Mouse (Mus musculus) small intestine, adult 2 months (tissue): ENCODE data around the gene Mbnl3. TPM values are rescaled to one million over a fixed set of nuclear protein-coding genes. Genes with fewer than 3 reads are reported as not detected.

ENCODE experiments used
- H3K27ac ChIP-seq: fragments of 200-500 bp; 2 replicates; pipeline ENCODE4 v1.5.1; 2012; ENCODE audit warnings: low read depth, low read length, control low read depth, inconsistent platforms; ENCODE audit not compliant: insufficient read depth
- H3K27me3 ChIP-seq: fragments of 200-500 bp; 2 replicates; pipeline ENCODE4 v1.6.1; 2012; ENCODE audit warnings: mild to moderate bottlenecking, moderate library complexity, low read length, inconsistent platforms; ENCODE audit not compliant: control insufficient read depth, insufficient read depth
- H3K36me3 ChIP-seq: fragments of 200-500 bp; 2 replicates; pipeline ENCODE4 v1.6.1; 2012; ENCODE audit warnings: mild to moderate bottlenecking, low read length, control low read depth, inconsistent platforms; ENCODE audit not compliant: control insufficient read depth, insufficient read depth
- H3K4me1 ChIP-seq: fragments of 200-500 bp; 2 replicates; pipeline ENCODE4 v1.6.1; 2012; ENCODE audit warnings: low read length, inconsistent platforms, mixed read lengths; ENCODE audit not compliant: control insufficient read depth, insufficient read depth, insufficient read length
- H3K4me3 ChIP-seq: fragments of 200-500 bp; 2 replicates; pipeline ENCODE4 v1.5.1; 2012; ENCODE audit warnings: low read depth, mild to moderate bottlenecking, control low read depth, inconsistent platforms, low read length, moderate library complexity
- CTCF ChIP-seq: fragments of 200-500 bp; IDR thresholded peaks from 2 replicates; pipeline ENCODE4 v1.5.1; 2012; ENCODE audit warnings: low read depth, mild to moderate bottlenecking, control low read depth, inconsistent platforms, low read length, moderate library complexity, mixed read lengths; ENCODE audit not compliant: insufficient replicate concordance, insufficient read length; ENCODE audit errors: extremely low read depth
- POLR2A ChIP-seq: fragments of 200-500 bp; IDR thresholded peaks from 2 replicates; pipeline ENCODE4 v1.6.1; 2012; ENCODE audit warnings: low read depth, mild to moderate bottlenecking, control low read depth, inconsistent platforms, low read length, moderate library complexity
- WGBS: fragments of 180-500 bp; shearing (Covaris S2); methylation state at CpG from one replicate; pipeline ENCODE4 v1.1.7; 2018; 5-methylcytosine and 5-hydroxymethylcytosine counted together
- polyA plus RNA-seq: library from polyadenylated mRNA; depleted of rRNA; stranded (reverse); fragments of >200 nt; gene quantifications from 2 replicates; pipeline ENCODE4 v1.2.3, GENCODE M21; 2012; rRNA removed

Gene Mbnl3
- polyA plus RNA-seq, result 1.2 and 2.4 TPM in 2 replicates

- TF ChIP-seq POLR2A (no peak), CTCF (no peak)
- no peaks in the 10 kb centered on the region for H3K36me3 ChIP-seq
- 26% methylated on average over 11 of the region's 11 CpGs for WGBS
Measured at GRCm38 (mm10) chrX:51206432-51206831, at the start of gene Mbnl3. TSS of gene Mbnl3 (minus strand) at chrX:51206532.

GRCm38 (mm10) chrX:51205548-51206324, 596 bp downstream of the Mbnl3 start:
- H3K27ac ChIP-seq, result no peak overlapping the region
- no peak for TF ChIP-seq POLR2A
- peak; percentile 16; the same call in 1 of the 2 replicates for TF ChIP-seq CTCF
- WGBS, result 10% methylated on average over 78 of the region's 79 CpGs
- H3K27me3 ChIP-seq, result no peaks in the 10 kb centered on the region
- H3K36me3 ChIP-seq, result no peaks in the 10 kb centered on the region
- peak overlapping the region; percentile 84 for H3K4me3 ChIP-seq
- H3K4me1 ChIP-seq, result no peaks in the 10 kb centered on the region

More at GRCm38 (mm10) chrX:51206432-51206831, at the start of gene Mbnl3:
- peak within 1 kb of the TSS; percentile 84 for H3K4me3 ChIP-seq
- H3K27me3 ChIP-seq, result no peaks in the 10 kb centered on the region
- H3K27ac ChIP-seq, result no peak within 1 kb of the TSS; the same call in 1 of the 2 replicates
- no peaks in the 10 kb centered on the region for H3K4me1 ChIP-seq

GRCm38 (mm10) chrX:51204626-51205547, 1.4 kb downstream of the Mbnl3 start:
- Histone ChIP-seq H3K4me3 (peak overlapping the region; percentile 84), H3K27ac (peak overlapping the region; percentile 63; the same call in 1 of the 2 replicates), H3K27me3 (no peaks in the 10 kb centered on the region), H3K4me1 (no peaks in the 10 kb centered on the region), H3K36me3 (no peaks in the 10 kb centered on the region)
- TF ChIP-seq CTCF (no peak), POLR2A (no peak)
- WGBS, result 12% methylated on average over 66 of the region's 67 CpGs

- Histone ChIP-seq H3K27ac (no peak overlapping the region), H3K27me3 (no peaks in the 10 kb centered on the region), H3K4me3 (no peak overlapping the region), H3K4me1 (no peaks in the 10 kb centered on the region), H3K36me3 (no peaks in the 10 kb centered on the region)
- TF ChIP-seq POLR2A (no peak), CTCF (no peak)
Measured at GRCm38 (mm10) chrX:51197012-51197411, 9.3 kb downstream of the Mbnl3 start.

- no peaks in the 10 kb centered on the region for H3K4me1 ChIP-seq
Measured at GRCm38 (mm10) chrX:51171914-51172313, 34.4 kb downstream of the Mbnl3 start.

GRCm38 (mm10) chrX:51171413-51171812, 34.9 kb downstream of the Mbnl3 start:
- no peak overlapping the region for H3K4me3 ChIP-seq
- no peaks in the 10 kb centered on the region for H3K36me3 ChIP-seq
- TF ChIP-seq POLR2A (no peak), CTCF (peak; percentile 33; the same call in 1 of the 2 replicates)
- no peak overlapping the region for H3K27ac ChIP-seq
- 45% methylated on average over 6 of the region's 6 CpGs for WGBS
- no peaks in the 10 kb centered on the region for H3K4me1 ChIP-seq
- no peaks in the 10 kb centered on the region for H3K27me3 ChIP-seq

More at GRCm38 (mm10) chrX:51171914-51172313, 34.4 kb downstream of the Mbnl3 start:
- WGBS, result 23% methylated on average over 2 of the region's 2 CpGs
- no peak for TF ChIP-seq POLR2A
- TF ChIP-seq CTCF, result no peak
- Histone ChIP-seq H3K27me3 (no peaks in the 10 kb centered on the region), H3K36me3 (no peaks in the 10 kb centered on the region), H3K4me3 (no peak overlapping the region), H3K27ac (no peak overlapping the region)

GRCm38 (mm10) chrX:51170404-51170803, 35.9 kb downstream of the Mbnl3 start:
- no peak for TF ChIP-seq POLR2A
- TF ChIP-seq CTCF, result no peak
- H3K4me1 ChIP-seq, result no peaks in the 10 kb centered on the region
- no peaks in the 10 kb centered on the region for H3K27me3 ChIP-seq
- H3K27ac ChIP-seq, result no peak overlapping the region
- H3K36me3 ChIP-seq, result no peaks in the 10 kb centered on the region
- 96% methylated on average over 1 of the region's 1 CpGs for WGBS
- no peak overlapping the region for H3K4me3 ChIP-seq
